In genomic region chr1:34464310-34464817, GRCm38 (mm10) we compare ENCODE assay signal across 17 mouse cellular contexts. TPM values are rescaled to one million over a fixed set of nuclear protein-coding genes. Genes with fewer than 3 reads are reported as not detected.
DNase-seq lines count a peak whose midpoint lies in the region; ATAC-seq and TF ChIP-seq lines count a peak whose summit lies in the region.
"Had no signal": no experiment of that assay in that cellular context is flagged by ENCODE, and none has a peak within 500 bp of the region (broad histone marks: within the 10 kb centered on the region; RNA-seq: fewer than 3 reads in every experiment).

No protein-coding gene starts in this region.

- peak; percentile 29 for ATAC-seq in granulocyte monocyte progenitor cell, adult 5-6 weeks (replicated peaks; ENCODE audit: poor library complexity, severe bottlenecking)
- ATAC-seq in monocyte, adult 5-6 weeks (replicated peaks; ENCODE audit: insufficient number of reproducible peaks, low FRiP score, low TSS enrichment, poor library complexity, severe bottlenecking): peak; percentile 53
- ATAC-seq: midbrain, embryonic 15.5 days had no signal

- no peak overlapping the region for H3K4me3 ChIP-seq in gastrocnemius, adult 2 months
- H3K4me3 ChIP-seq: embryonic facial prominence, embryonic 10.5 days; heart, embryonic 13.5 days; hindbrain, embryonic 15.5 days; midbrain, embryonic 15.5 days had no signal

- no peak for TF ChIP-seq CTCF in gastrocnemius, adult 2 months (IDR thresholded peaks at IDR 0.05)

- intact Hi-C loops in heart, postnatal 25 days (cut with DNase I): loop anchor here (5.0 kb wide), 1 partner anchor 133 kb away; no protein-coding TSS in a partner anchor
- intact Hi-C loops in gastrocnemius, adult 2 months (cut with DNase I): no loop called here

- DNase-seq in heart, adult 18-20 months: peak; percentile 36 to 59
- no peak for DNase-seq in heart, postnatal 25 days (ENCODE audit: low spot score)
- DNase-seq in A20 (ENCODE audit: low read depth, low spot score): peak; percentile 72
- no peak for DNase-seq in gastrocnemius, adult 2 months
- DNase-seq in gastrocnemius, adult 18-20 months (ENCODE audit: low spot score): no peak
- no peak for DNase-seq in cerebellum, postnatal 4 days (ENCODE audit: low spot score in 2 of 2)
- DNase-seq: cerebellum, adult 2 months; layer of hippocampus, adult 9-11 months; lung, adult 2 months; right cerebral cortex, postnatal 4 days had no signal

- no peak overlapping the region; the same call in 1 of the 2 replicates for H3K27ac ChIP-seq in gastrocnemius, adult 2 months
- H3K27ac ChIP-seq: embryonic facial prominence, embryonic 10.5 days; heart, embryonic 13.5 days; hindbrain, embryonic 15.5 days; midbrain, embryonic 15.5 days had no signal

RNA-seq across cellular contexts. Expression of gene Ptpn18, which starts 4.8 kb away (rescaled TPM):
- 1 to 10 TPM; 4.0 to 4.3 TPM for total RNA-seq in heart, adult 18-20 months (2021)
- 1 to 10 TPM; 4.2 to 5.6 TPM for total RNA-seq in heart, postnatal 25 days (2021)
- total RNA-seq in granulocyte monocyte progenitor cell, adult 5-6 weeks (2014; fragmentation: Nextera tagmentation): 46.9 and 56.7 TPM in 2 replicates
- 292 and 344 TPM in 2 replicates for total RNA-seq in granulocyte monocyte progenitor cell, adult 5-6 weeks (2017)
- total RNA-seq in monocyte, adult 5-6 weeks (2017): 254 to 418 TPM (median 327 TPM) in 3 replicates
- total RNA-seq in gastrocnemius, adult 2 months (2021): 1 to 10 TPM; 1.8 to 2.3 TPM
- total RNA-seq in gastrocnemius, adult 18-20 months (2021): 1 to 10 TPM; 1.4 to 1.9 TPM

RNA-seq across cellular contexts. Expression of gene Imp4, which starts 24.7 kb away (rescaled TPM):
- 10 to 100 TPM; 30.5 to 31.2 TPM for total RNA-seq in heart, adult 18-20 months (2021)
- 10 to 100 TPM; 29.2 to 31.4 TPM for total RNA-seq in heart, postnatal 25 days (2021)
- total RNA-seq in granulocyte monocyte progenitor cell, adult 5-6 weeks (2014; fragmentation: Nextera tagmentation): 45.9 and 50.4 TPM in 2 replicates
- total RNA-seq in granulocyte monocyte progenitor cell, adult 5-6 weeks (2017): 26.2 and 35.9 TPM in 2 replicates
- 20.7 to 25.3 TPM (median 24.1 TPM) in 3 replicates for total RNA-seq in monocyte, adult 5-6 weeks (2017)
- total RNA-seq in gastrocnemius, adult 2 months (2021): 10 to 100 TPM in 1 of 2 experiments, 1 to 10 TPM in 1; 8.7 to 14.0 TPM
- 10 to 100 TPM; 10.3 to 13.4 TPM for total RNA-seq in gastrocnemius, adult 18-20 months (2021)

RNA-seq across cellular contexts. Expression of gene Ccdc115, which starts 24.9 kb away (rescaled TPM):
- total RNA-seq in heart, adult 18-20 months (2021): 10 to 100 TPM; 13.4 to 15.5 TPM
- total RNA-seq in heart, postnatal 25 days (2021): 10 to 100 TPM; 14.9 to 15.3 TPM
- total RNA-seq in granulocyte monocyte progenitor cell, adult 5-6 weeks (2014; fragmentation: Nextera tagmentation): 45.7 and 60.2 TPM in 2 replicates
- total RNA-seq in granulocyte monocyte progenitor cell, adult 5-6 weeks (2017): 70.6 and 81.4 TPM in 2 replicates
- 37.3 to 46.3 TPM (median 43.2 TPM) in 3 replicates for total RNA-seq in monocyte, adult 5-6 weeks (2017)
- total RNA-seq in gastrocnemius, adult 2 months (2021): 10 to 100 TPM; 10.8 to 13.6 TPM
- total RNA-seq in gastrocnemius, adult 18-20 months (2021): 10 to 100 TPM; 11.7 to 12.6 TPM

RNA-seq across cellular contexts. Expression of gene Prss39, which starts 33.8 kb away (rescaled TPM):
- total RNA-seq in heart, adult 18-20 months (2021): not detected
- not detected for total RNA-seq in heart, postnatal 25 days (2021)
- total RNA-seq in granulocyte monocyte progenitor cell, adult 5-6 weeks (2014; fragmentation: Nextera tagmentation): 1.2 TPM in 1 of 2 replicates, not detected in the other
- not detected in 2 replicates for total RNA-seq in granulocyte monocyte progenitor cell, adult 5-6 weeks (2017)
- total RNA-seq in monocyte, adult 5-6 weeks (2017): not detected in 3 replicates
- not detected for total RNA-seq in gastrocnemius, adult 2 months (2021)
- total RNA-seq in gastrocnemius, adult 18-20 months (2021): not detected
- total RNA-seq: left cerebral cortex, postnatal 36 days had no signal

Comparison
In these comparisons a context has a peak if more than half of its experiments do, and no peak if none do; other contexts are left out.
1. DNase-seq: peak in heart, adult 18-20 months (2 of 2) and A20 (single experiment); none in heart, postnatal 25 days (single experiment), gastrocnemius, adult 2 months (single experiment), gastrocnemius, adult 18-20 months (single experiment) and cerebellum, postnatal 4 days (0 of 2).
2. RNA of gene Ptpn18, which starts 4.8 kb away (total RNA-seq): 46.9 to 344 TPM in granulocyte monocyte progenitor cell, adult 5-6 weeks and 254 to 418 TPM in monocyte, adult 5-6 weeks; 4.2 to 5.6 TPM in heart, postnatal 25 days, 4.0 to 4.3 TPM in heart, adult 18-20 months, 1.8 to 2.3 TPM in gastrocnemius, adult 2 months and 1.4 to 1.9 TPM in gastrocnemius, adult 18-20 months; every median in the first group is over 4 times any median in the second.